Comparison of ENCODE assay signal across 11 mouse cellular contexts in genomic region chr5:122291553-122292339, GRCm38 (mm10). TPM values are rescaled to one million over a fixed set of nuclear protein-coding genes. Genes with fewer than 3 reads are reported as not detected.
DNase-seq lines count a peak whose midpoint lies in the region; ATAC-seq and TF ChIP-seq lines count a peak whose summit lies in the region.
"Had no signal": no experiment of that assay in that cellular context is flagged by ENCODE, and none has a peak within 500 bp of the region (broad histone marks: within the 10 kb centered on the region; RNA-seq: fewer than 3 reads in every experiment).

No protein-coding gene starts in this region.

- H3K4me3 ChIP-seq in heart, embryonic 15.5 days, result 0 out of 2 replicates have a peak overlapping the region, but pooled peaks have one; percentile 4
- H3K4me3 ChIP-seq in heart, embryonic 10.5 days, result no peak overlapping the region
- no peak overlapping the region for H3K4me3 ChIP-seq in spleen, adult 2 months (ENCODE audit: extremely low read depth, insufficient read depth, insufficient read length)
- H3K4me3 ChIP-seq in liver, embryonic 13.5 days (replicated peaks), result peak overlapping the region; percentile 22; the same call in 1 of the 2 replicates
- no peak overlapping the region for H3K4me3 ChIP-seq in stomach, embryonic 16.5 days (replicated peaks; ENCODE audit: low read length)
- H3K4me3 ChIP-seq: hindbrain, embryonic 15.5 days; neural tube, embryonic 12.5 days had no signal

- ATAC-seq in heart, embryonic 15.5 days (replicated peaks; ENCODE audit: insufficient number of reproducible peaks, insufficient read depth, low FRiP score, low read depth), result no peak
- ATAC-seq in liver, embryonic 13.5 days (ENCODE audit: low read depth), result peak; percentile 27; the same call in 1 of the 2 replicates
- peak; percentile 54 for ATAC-seq in stomach, embryonic 16.5 days (ENCODE audit: insufficient read depth, low FRiP score)

- peaks cover 62% of the 10 kb centered on the region for H3K4me1 ChIP-seq in heart, embryonic 15.5 days (replicated peaks)
- peaks cover 53% of the 10 kb centered on the region for H3K4me1 ChIP-seq in heart, embryonic 10.5 days
- H3K4me1 ChIP-seq in spleen, adult 2 months (ENCODE audit: control insufficient read depth, insufficient read depth, insufficient read length), result peaks cover 29% of the 10 kb centered on the region
- peaks cover 61% of the 10 kb centered on the region for H3K4me1 ChIP-seq in liver, embryonic 13.5 days (replicated peaks)
- peaks cover 46% of the 10 kb centered on the region for H3K4me1 ChIP-seq in stomach, embryonic 16.5 days (ENCODE audit: control insufficient read depth, insufficient read depth, low read length)

- no peaks in the 10 kb centered on the region for H3K27me3 ChIP-seq in heart, embryonic 15.5 days
- no peaks in the 10 kb centered on the region for H3K27me3 ChIP-seq in heart, embryonic 10.5 days (ENCODE audit: insufficient read depth, poor library complexity, severe bottlenecking)
- no peaks in the 10 kb centered on the region for H3K27me3 ChIP-seq in spleen, adult 2 months (ENCODE audit: control insufficient read depth, insufficient read depth, low read length)
- no peaks in the 10 kb centered on the region for H3K27me3 ChIP-seq in liver, embryonic 13.5 days
- H3K27me3 ChIP-seq in stomach, embryonic 16.5 days (ENCODE audit: control insufficient read depth, insufficient read depth, low read length), result no peaks in the 10 kb centered on the region
- H3K27me3 ChIP-seq: hindbrain, embryonic 15.5 days; neural tube, embryonic 12.5 days had no signal

- TF ChIP-seq CTCF in spleen, adult 2 months (IDR thresholded peaks at IDR 0.05; ENCODE audit: extremely low read depth, insufficient read depth, insufficient read length, insufficient replicate concordance), result no peak

- DNase-seq in heart, embryonic 10.5 days (ENCODE audit: low spot score), result no peak
- no peak for DNase-seq in spleen, adult 2 months (ENCODE audit: low read depth in 1 of 2, low spot score in 2 of 2)
- DNase-seq in spleen, adult 18-20 months, result no peak
- no peak for DNase-seq in liver, embryonic 13.5 days
- no peak for DNase-seq in left cerebral cortex, adult 9 months (ENCODE audit: low spot score in 2 of 2)
- DNase-seq in left cerebral cortex, adult 11 months (ENCODE audit: low spot score), result no peak
- DNase-seq: layer of hippocampus, postnatal 36 days had no signal

- H3K27ac ChIP-seq in heart, embryonic 15.5 days, result peak overlapping the region; percentile 78
- H3K27ac ChIP-seq in heart, embryonic 10.5 days, result no peak overlapping the region
- peak overlapping the region; percentile 69 for H3K27ac ChIP-seq in spleen, adult 2 months (ENCODE audit: insufficient read depth, low read length)
- peak overlapping the region; percentile 66 for H3K27ac ChIP-seq in liver, embryonic 13.5 days
- peak overlapping the region; percentile 76 for H3K27ac ChIP-seq in stomach, embryonic 16.5 days (ENCODE audit: low read length)
- H3K27ac ChIP-seq: hindbrain, embryonic 15.5 days; neural tube, embryonic 12.5 days had no signal

- H3K36me3 ChIP-seq in heart, embryonic 15.5 days, result no peaks in the 10 kb centered on the region; the same call in 1 of the 2 replicates
- H3K36me3 ChIP-seq in heart, embryonic 10.5 days, result peaks cover 27% of the 10 kb centered on the region
- no peaks in the 10 kb centered on the region for H3K36me3 ChIP-seq in spleen, adult 2 months (ENCODE audit: control insufficient read depth, insufficient read depth, low read length)
- H3K36me3 ChIP-seq in liver, embryonic 13.5 days, result peaks cover 22% of the 10 kb centered on the region
- H3K36me3 ChIP-seq in stomach, embryonic 16.5 days (ENCODE audit: control insufficient read depth, insufficient read depth, low read length), result no peaks in the 10 kb centered on the region

- WGBS in heart, embryonic 15.5 days, result 47% methylated on average over 17 of the region's 17 CpGs
- WGBS in heart, embryonic 10.5 days, result 69% methylated on average over 17 of the region's 17 CpGs
- 49% methylated on average over 17 of the region's 17 CpGs for WGBS in spleen, adult 2 months
- WGBS in liver, embryonic 13.5 days (ENCODE audit: insufficient replicate concordance), result 50% methylated on average over 17 of the region's 17 CpGs
- WGBS in stomach, embryonic 16.5 days, result 56% methylated on average over 17 of the region's 17 CpGs

- H3K4me2 ChIP-seq in heart, embryonic 15.5 days, result peak overlapping the region; percentile 36
- H3K4me2 ChIP-seq in liver, embryonic 13.5 days, result peak overlapping the region; percentile 55
- H3K4me2 ChIP-seq in stomach, embryonic 16.5 days (ENCODE audit: low read depth, low read length), result peak overlapping the region; percentile 20; the same call in 1 of the 2 replicates
- H3K4me2 ChIP-seq: hindbrain, embryonic 15.5 days; neural tube, embryonic 12.5 days had no signal

- H3K9ac ChIP-seq in heart, embryonic 15.5 days, result no peak overlapping the region
- H3K9ac ChIP-seq in liver, embryonic 13.5 days, result peak overlapping the region; percentile 57
- 0 out of 2 replicates have a peak overlapping the region, but pooled peaks have one; percentile 1 for H3K9ac ChIP-seq in stomach, embryonic 16.5 days (ENCODE audit: low read length)
- H3K9ac ChIP-seq: hindbrain, embryonic 15.5 days; neural tube, embryonic 12.5 days had no signal

- no peak for TF ChIP-seq POLR2A in spleen, adult 2 months (IDR thresholded peaks at IDR 0.05; ENCODE audit: low read depth, low read length)

- H3K9me3 ChIP-seq in heart, embryonic 15.5 days (replicated peaks), result no peaks in the 10 kb centered on the region
- H3K9me3 ChIP-seq in heart, embryonic 10.5 days, result no peaks in the 10 kb centered on the region
- no peaks in the 10 kb centered on the region for H3K9me3 ChIP-seq in liver, embryonic 13.5 days (replicated peaks)
- H3K9me3 ChIP-seq in stomach, embryonic 16.5 days (replicated peaks; ENCODE audit: control insufficient read depth, low read length), result no peaks in the 10 kb centered on the region
- H3K9me3 ChIP-seq: hindbrain, embryonic 15.5 days; neural tube, embryonic 12.5 days had no signal

RNA-seq across cellular contexts. Expression of gene Pptc7, which starts 7.6 kb away (rescaled TPM):
- 11.9 and 12.2 TPM in 2 replicates for polyA plus RNA-seq in heart, embryonic 15.5 days (2015; fragmentation: Nextera tagmentation; extraction: Ambion mirVana)
- polyA plus RNA-seq in heart, embryonic 10.5 days (2016; fragmentation: Nextera tagmentation; extraction: Ambion mirVana), result 9.1 and 9.9 TPM in 2 replicates
- polyA plus RNA-seq in spleen, adult 2 months (2012; rRNA removed), result 18.8 and 24.5 TPM in 2 replicates
- 3.4 and 3.5 TPM in 2 replicates for polyA plus RNA-seq in liver, embryonic 13.5 days (2015; fragmentation: Nextera tagmentation; extraction: Ambion mirVana)
- 8.0 and 8.3 TPM in 2 replicates for polyA plus RNA-seq in stomach, embryonic 16.5 days (2015; fragmentation: Nextera tagmentation; extraction: Ambion mirVana)

RNA-seq across cellular contexts. Expression of gene Tctn1, which starts 27.5 kb away (rescaled TPM):
- polyA plus RNA-seq in heart, embryonic 15.5 days (2015; fragmentation: Nextera tagmentation; extraction: Ambion mirVana), result 2.5 and 3.3 TPM in 2 replicates
- polyA plus RNA-seq in heart, embryonic 10.5 days (2016; fragmentation: Nextera tagmentation; extraction: Ambion mirVana), result 2.4 and 3.1 TPM in 2 replicates
- 22.1 and 25.3 TPM in 2 replicates for polyA plus RNA-seq in spleen, adult 2 months (2012; rRNA removed)
- polyA plus RNA-seq in liver, embryonic 13.5 days (2015; fragmentation: Nextera tagmentation; extraction: Ambion mirVana), result 0.68 and 1.1 TPM in 2 replicates
- 5.0 and 7.2 TPM in 2 replicates for polyA plus RNA-seq in stomach, embryonic 16.5 days (2015; fragmentation: Nextera tagmentation; extraction: Ambion mirVana)

Comparison
In these comparisons a context has a peak if more than half of its experiments do, and no peak if none do; other contexts are left out.
1. H3K4me3 ChIP-seq: peak in heart, embryonic 15.5 days (single experiment) and liver, embryonic 13.5 days (single experiment); none in heart, embryonic 10.5 days (single experiment), spleen, adult 2 months (single experiment) and stomach, embryonic 16.5 days (single experiment).
2. Peak in every context shown above with its lines, with median percentiles within 50 percentile points of each other: H3K4me2 ChIP-seq.